Mouse (Mus musculus): ENCODE measurements around the gene Thbd. TPM values are rescaled to one million over a fixed set of nuclear protein-coding genes. Genes with fewer than 3 reads are reported as not detected.

Thbd gene
- total and polyA plus RNA-seq, 3 experiments = not detected

DNA sequence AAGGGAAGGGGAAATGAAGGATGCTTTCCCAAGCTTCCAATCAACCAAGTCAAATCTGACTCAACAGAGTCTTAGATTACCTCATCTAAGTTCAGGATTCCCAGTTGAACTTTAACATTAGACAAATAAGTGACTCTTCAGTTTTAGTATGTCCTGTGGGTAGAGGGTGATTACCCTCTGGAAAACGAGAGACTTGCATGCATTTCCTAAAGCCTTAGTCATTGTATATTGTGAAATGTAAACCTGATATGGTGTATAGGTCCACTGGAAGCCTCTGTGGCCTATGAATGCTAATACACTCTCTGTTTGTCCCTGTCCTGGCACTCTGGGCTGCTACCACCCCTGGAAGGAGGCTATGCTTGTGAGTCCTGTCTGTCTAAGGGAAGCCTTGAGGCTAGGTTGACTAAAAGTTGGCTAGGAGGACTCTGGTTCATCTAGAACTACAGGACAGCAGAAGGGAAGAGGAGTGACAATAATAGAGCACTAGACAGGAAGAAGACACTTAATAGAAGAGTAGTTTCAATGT is 29.1 kb downstream of the Thbd start:
- Histone ChIP-seq H3K27ac (ENCODE audit: insufficient read depth, low read depth) (no peak overlapping the region), H3K4me2 (ENCODE audit: insufficient read depth, low read depth, poor library complexity, severe bottlenecking) (no peak overlapping the region), H3K4me1 (ENCODE audit: control insufficient read depth in 1 of 2, insufficient read depth in 2 of 2) (peaks cover 3 to 12% of the 10 kb centered on the region in 2 experiments; a peak in 2 of 4 replicates), H3K9ac (ENCODE audit: insufficient read depth, low read depth) (no peak overlapping the region), H3K27me3 (replicated peaks) (no peaks in the 10 kb centered on the region), H3K9me3 (replicated peaks; ENCODE audit: low read length) (no peaks in the 10 kb centered on the region), H3K4me3 (replicated peaks in 1 of 3; ENCODE audit: low read depth in 2 of 3, low read length in 2 of 3, poor library complexity in 1 of 3) (no peak overlapping the region), H3K36me3 (replicated peaks in 1 of 2; ENCODE audit: control insufficient read depth in 1 of 2, insufficient read depth in 1 of 2, low read length in 1 of 2) (no peaks in the 10 kb centered on the region), H3K79me2 (replicated peaks; ENCODE audit: control insufficient read depth, extremely low read depth, insufficient read depth, poor library complexity, severe bottlenecking) (no peaks in the 10 kb centered on the region)
- dilution Hi-C loops (cut with MboI; ENCODE audit: extremely low pct_ligation_motif_present, extremely low pct_unique_long_range_greater_than_20kb, low sequenced_read_pairs) = no loop called here
- no peak for DNase-seq (ENCODE audit: extremely low read depth)
- TF ChIP-seq MAZ (IDR thresholded peaks at IDR 0.05; ENCODE audit: low read depth, low read length) (no peak), MAX (IDR thresholded peaks at IDR 0.05; ENCODE audit: low read length) (no peak)
- in situ Hi-C loops (cut with MboI; ENCODE audit: low pct_ligation_motif_present, low pct_unique_long_range_greater_than_20kb, low sequenced_read_pairs) = loop anchor here (25.0 kb wide), 1 partner anchor 283 kb away; the partner anchor contains the start of gene Nxt1

DNA sequence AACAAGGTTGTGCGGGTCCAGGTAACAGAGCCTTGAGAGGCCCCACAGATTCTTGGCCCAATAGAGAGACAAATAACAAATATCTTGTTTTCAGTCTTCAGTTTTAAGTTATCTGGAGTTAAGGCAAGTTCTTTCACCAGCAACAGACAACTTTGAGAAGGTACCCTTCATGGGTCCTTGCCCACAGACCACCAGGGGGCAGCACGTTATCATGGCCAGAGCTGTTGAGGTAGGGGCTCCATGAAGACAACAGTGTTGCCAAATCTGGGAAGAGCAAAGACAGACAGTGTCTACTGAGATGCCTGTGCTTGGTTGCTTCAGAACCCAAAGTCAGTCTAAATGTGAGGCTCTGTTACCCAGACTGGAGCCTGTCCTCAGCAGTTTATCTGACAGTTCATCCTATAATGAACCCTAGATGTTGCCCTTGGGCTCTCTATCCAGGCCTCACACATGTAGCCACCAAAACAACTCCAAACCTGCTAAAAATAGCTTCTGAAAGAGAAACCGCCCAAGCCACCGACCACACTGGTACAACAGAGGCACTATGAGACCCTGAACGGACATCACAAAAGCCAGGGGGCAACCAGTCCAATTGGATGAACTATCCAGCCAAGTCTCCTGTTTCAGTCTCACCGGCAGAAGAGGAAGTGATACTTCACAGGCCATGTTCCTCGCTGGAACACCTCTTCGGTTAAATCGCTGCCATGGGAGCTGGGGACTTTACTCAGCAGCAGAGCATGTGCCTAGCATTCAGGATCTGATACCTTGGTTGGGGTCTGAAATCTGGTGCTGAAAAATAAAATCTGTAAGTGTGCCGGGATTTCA is 32.5 kb downstream of the Thbd start:
- peak; percentile 72 for DNase-seq (ENCODE audit: extremely low read depth)
- TF ChIP-seq RAD21 (IDR thresholded peaks at IDR 0.05; ENCODE audit: low read depth, low read length) (peak; percentile 73), IRF4 (IDR thresholded peaks at IDR 0.05; ENCODE audit: low read depth, low read length) (peak; percentile 65), ZC3H11A (IDR thresholded peaks at IDR 0.05; ENCODE audit: low read depth, low read length) (0 out of 2 replicates have a peak, but pooled peaks have one; percentile 1), EP300 (IDR thresholded peaks at IDR 0.05; ENCODE audit: low read length) (peak; percentile 75), SMC3 (IDR thresholded peaks at IDR 0.05; ENCODE audit: low read depth, low read length) (peak; percentile 79), USF1 (IDR thresholded peaks at IDR 0.05; ENCODE audit: low read depth, low read length) (no peak), CTCF (conservative IDR thresholded peaks at IDR 0.05 in 1 of 2, IDR thresholded peaks at IDR 0.05 in 1 of 2; ENCODE audit: low read depth in 2 of 2, low read length in 2 of 2) (peak; percentile 81 to 85), GABPA (IDR thresholded peaks at IDR 0.05; ENCODE audit: insufficient replicate concordance, low read depth, low read length) (no peak)

DNA sequence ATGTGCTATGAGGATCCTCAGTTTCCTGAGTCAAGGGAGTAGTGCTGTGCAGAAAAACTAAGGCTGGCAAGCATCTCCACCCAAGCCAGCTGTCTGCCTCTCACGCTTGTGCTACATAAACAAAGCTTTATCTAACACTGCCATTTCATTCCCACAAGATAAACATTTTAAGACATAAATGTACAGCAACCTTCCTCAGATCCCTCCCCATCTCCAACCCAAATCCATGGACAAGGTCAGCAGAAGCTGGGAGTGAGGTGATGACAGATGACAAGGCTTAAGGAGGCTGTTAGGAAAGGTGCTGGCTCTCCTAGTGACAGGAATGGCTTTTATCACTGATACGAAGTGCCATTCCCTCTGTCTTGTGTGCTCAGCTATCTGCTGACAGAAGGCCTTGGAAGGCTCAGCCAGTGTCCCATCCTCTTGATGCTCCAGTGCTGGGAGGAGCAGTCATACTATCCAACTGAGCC is 34.4 kb downstream of the Thbd start:
- no peak overlapping the region for H3K9ac ChIP-seq (ENCODE audit: insufficient read depth, low read depth)
- H3K36me3 ChIP-seq (replicated peaks in 1 of 2; ENCODE audit: control insufficient read depth in 1 of 2, insufficient read depth in 1 of 2, low read length in 1 of 2) = no peaks in the 10 kb centered on the region
- H3K4me1 ChIP-seq (ENCODE audit: control insufficient read depth in 1 of 2, insufficient read depth in 2 of 2) = peaks cover 3 to 12% of the 10 kb centered on the region in 2 experiments; a peak in 2 of 4 replicates
- no peaks in the 10 kb centered on the region for H3K79me2 ChIP-seq (replicated peaks; ENCODE audit: control insufficient read depth, extremely low read depth, insufficient read depth, poor library complexity, severe bottlenecking)
- H3K27ac ChIP-seq (ENCODE audit: insufficient read depth, low read depth) = no peak overlapping the region
- dilution Hi-C loops (cut with MboI; ENCODE audit: extremely low pct_ligation_motif_present, extremely low pct_unique_long_range_greater_than_20kb, low sequenced_read_pairs) (no loop called here), in situ Hi-C loops (cut with MboI; ENCODE audit: low pct_ligation_motif_present, low pct_unique_long_range_greater_than_20kb, low sequenced_read_pairs) (loop anchor here (25.0 kb wide), 1 partner anchor 236 kb away; no protein-coding TSS in a partner anchor)
- H3K4me2 ChIP-seq (ENCODE audit: insufficient read depth, low read depth, poor library complexity, severe bottlenecking) = no peak overlapping the region
- H3K4me3 ChIP-seq (replicated peaks in 1 of 3; ENCODE audit: low read depth in 2 of 3, low read length in 2 of 3, poor library complexity in 1 of 3) = no peak overlapping the region
- H3K27me3 ChIP-seq (replicated peaks) = no peaks in the 10 kb centered on the region
- no peak for DNase-seq (ENCODE audit: extremely low read depth)
- TF ChIP-seq BHLHE40 (IDR thresholded peaks at IDR 0.05; ENCODE audit: low read depth, low read length) (no peak), MYC (IDR thresholded peaks at IDR 0.05; ENCODE audit: low read depth, low read length) (no peak), NELFE (IDR thresholded peaks at IDR 0.05; ENCODE audit: low read depth, low read length) (no peak), MAX (IDR thresholded peaks at IDR 0.05; ENCODE audit: low read length) (no peak)
- no peaks in the 10 kb centered on the region for H3K9me3 ChIP-seq (replicated peaks; ENCODE audit: low read length)

More for the DNA sequence above, 32.5 kb downstream of the Thbd start:
- Histone ChIP-seq H3K4me3 (replicated peaks in 1 of 3; ENCODE audit: low read depth in 2 of 3, low read length in 2 of 3, poor library complexity in 1 of 3) (peak overlapping the region in 1 of 3 experiments; percentile 25), H3K9me3 (replicated peaks; ENCODE audit: low read length) (no peaks in the 10 kb centered on the region), H3K9ac (ENCODE audit: insufficient read depth, low read depth) (no peak overlapping the region), H3K4me1 (ENCODE audit: control insufficient read depth in 1 of 2, insufficient read depth in 2 of 2) (peaks cover 3 to 12% of the 10 kb centered on the region in 2 experiments; a peak in 2 of 4 replicates), H3K27me3 (replicated peaks) (no peaks in the 10 kb centered on the region), H3K79me2 (replicated peaks; ENCODE audit: control insufficient read depth, extremely low read depth, insufficient read depth, poor library complexity, severe bottlenecking) (no peaks in the 10 kb centered on the region), H3K27ac (ENCODE audit: insufficient read depth, low read depth) (no peak overlapping the region), H3K4me2 (ENCODE audit: insufficient read depth, low read depth, poor library complexity, severe bottlenecking) (peak overlapping the region; percentile 72), H3K36me3 (replicated peaks in 1 of 2; ENCODE audit: control insufficient read depth in 1 of 2, insufficient read depth in 1 of 2, low read length in 1 of 2) (no peaks in the 10 kb centered on the region)
- in situ Hi-C loops (cut with MboI; ENCODE audit: low pct_ligation_motif_present, low pct_unique_long_range_greater_than_20kb, low sequenced_read_pairs) (loop anchor here (25.0 kb wide), 1 partner anchor 287 kb away; the partner anchor contains the start of gene Nxt1), dilution Hi-C loops (cut with MboI; ENCODE audit: extremely low pct_ligation_motif_present, extremely low pct_unique_long_range_greater_than_20kb, low sequenced_read_pairs) (no loop called here)

Data from CH12.LX (cell line).